Mouse (Mus musculus) left cerebral cortex, adult 18-20 months (tissue): ENCODE results near the gene Lap3. TPM values are rescaled to one million over a fixed set of nuclear protein-coding genes. Genes with fewer than 3 reads are reported as not detected.

Source experiments
- total RNA-seq, 2 experiments: library from RNA; stranded (reverse); gene quantifications; 2 replicates each; pipeline ENCODE4 v1.2.3; 2021

Gene Lap3
- total RNA-seq, 2 experiments from 2014 or later, result 49.3 to 60.6 TPM

Other genes with a start within 250 kb of the Lap3 start
- gene Qdpr, start 43.1 kb upstream of the Lap3 start, total RNA-seq, result 100 to 1,000 TPM; 150 to 168 TPM
- 1 to 10 TPM in 1 of 2 experiments, under 1 TPM in 1; 0.98 to 1.1 TPM for gene Clrn2, start 39.6 kb upstream of the Lap3 start, total RNA-seq
- gene Med28, start 26.9 kb downstream of the Lap3 start, total RNA-seq, result 100 to 1,000 TPM; 106 to 114 TPM
- 1 to 10 TPM; 7.3 to 7.6 TPM for gene Fam184b, start 146.2 kb downstream of the Lap3 start, total RNA-seq
- gene Ncapg, start 176.5 kb downstream of the Lap3 start, total RNA-seq, result under 1 TPM; 0.23 to 0.30 TPM